Comparison of ENCODE assay signal across 10 mouse cellular contexts in the genomic region with DNA sequence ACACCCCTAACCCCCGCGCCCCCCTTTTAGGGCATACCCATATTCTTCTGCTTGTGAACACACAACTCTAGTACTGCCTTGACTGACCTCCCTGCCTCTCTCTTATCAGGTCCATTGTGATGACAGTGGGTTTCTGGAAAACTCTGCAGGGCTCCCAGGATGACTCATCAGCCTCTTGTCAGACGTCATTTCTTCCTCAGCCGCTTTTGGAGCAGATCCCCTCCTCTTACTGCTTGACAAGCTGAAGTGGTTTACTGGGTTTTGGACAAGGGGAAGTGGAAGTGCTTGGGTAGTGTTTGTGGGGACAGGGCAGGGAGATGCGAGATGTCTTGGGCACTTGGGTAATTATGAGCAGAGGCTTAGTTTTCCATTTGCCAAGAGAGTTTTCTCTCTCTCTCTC.
DNase-seq lines count a peak whose midpoint lies in the region; ATAC-seq and TF ChIP-seq lines count a peak whose summit lies in the region.
"Had no signal": no experiment of that assay in that cellular context is flagged by ENCODE, and none has a peak within 500 bp of the region (broad histone marks: within the 10 kb centered on the region; RNA-seq: fewer than 3 reads in every experiment).

No protein-coding gene starts in this region.

- no peak overlapping the region for H3K4me3 ChIP-seq in heart, embryonic 10.5 days
- no peak overlapping the region for H3K4me3 ChIP-seq in liver, postnatal 0 days (ENCODE audit: low read depth, low read length)

- peak; percentile 26; the same call in 1 of the 2 replicates for TF ChIP-seq EP300 in liver, postnatal 0 days (IDR thresholded peaks at IDR 0.05; ENCODE audit: low read depth)

- 32% methylated on average over 5 of the region's 5 CpGs for WGBS in heart, embryonic 10.5 days
- 39% methylated on average over 5 of the region's 5 CpGs for WGBS in liver, postnatal 0 days (ENCODE audit: insufficient replicate concordance)

- H3K4me1 ChIP-seq in heart, embryonic 10.5 days: peaks cover 51% of the 10 kb centered on the region
- no peaks in the 10 kb centered on the region for H3K4me1 ChIP-seq in liver, postnatal 0 days (ENCODE audit: insufficient read depth)

- no peak for TF ChIP-seq CTCF in liver, postnatal 0 days (IDR thresholded peaks at IDR 0.05; ENCODE audit: low read depth)

- H3K9me3 ChIP-seq in heart, embryonic 10.5 days: no peaks in the 10 kb centered on the region
- no peaks in the 10 kb centered on the region for H3K9me3 ChIP-seq in liver, postnatal 0 days (ENCODE audit: low read length)

- H3K9ac ChIP-seq in liver, postnatal 0 days (replicated peaks): no peak overlapping the region

- H3K4me2 ChIP-seq in liver, postnatal 0 days (ENCODE audit: low read depth, low read length): no peak overlapping the region

- no peaks in the 10 kb centered on the region for H3K36me3 ChIP-seq in heart, embryonic 10.5 days
- no peaks in the 10 kb centered on the region for H3K36me3 ChIP-seq in liver, postnatal 0 days (replicated peaks; ENCODE audit: insufficient read depth, low read length)

- DNase-seq in 3T3-L1 (ENCODE audit: low read depth, low spot score) (peak; percentile 79), MEL-GATA-1-ER (ENCODE audit: extremely low read depth, low read depth) (peak; percentile 67)
- peak; percentile 88 for DNase-seq in heart, embryonic 10.5 days (ENCODE audit: low spot score)
- DNase-seq in liver, postnatal 0 days: no peak
- no peak for DNase-seq in cerebellum, adult 18-20 months
- no peak for DNase-seq in cerebellum, postnatal 14 days
- no peak for DNase-seq in kidney, adult 9 months
- DNase-seq in embryo, embryonic 10 days (ENCODE audit: low spot score): no peak
- DNase-seq: kidney, postnatal 10 days; thymus, postnatal 4 days had no signal

- peak overlapping the region; percentile 42; the same call in 1 of the 2 replicates for H3K27ac ChIP-seq in heart, embryonic 10.5 days
- 0 out of 2 replicates have a peak overlapping the region, but pooled peaks have one; percentile 26 for H3K27ac ChIP-seq in liver, postnatal 0 days (ENCODE audit: low read depth)

- peaks cover 3% of the 10 kb centered on the region; the same call in 1 of the 2 replicates for H3K27me3 ChIP-seq in heart, embryonic 10.5 days (ENCODE audit: insufficient read depth, poor library complexity, severe bottlenecking)
- no peaks in the 10 kb centered on the region for H3K27me3 ChIP-seq in liver, postnatal 0 days (ENCODE audit: insufficient read depth, low read length)

- ATAC-seq in liver, postnatal 0 days: peak; percentile 71

Comparison
In these comparisons a context has a peak if more than half of its experiments do, and no peak if none do; other contexts are left out.
1. DNase-seq: peak in 3T3-L1 (single experiment), MEL-GATA-1-ER (single experiment) and heart, embryonic 10.5 days (single experiment); none in liver, postnatal 0 days (single experiment), cerebellum, adult 18-20 months (0 of 2), cerebellum, postnatal 14 days (0 of 2), kidney, adult 9 months (single experiment) and embryo, embryonic 10 days (single experiment).